Mouse (Mus musculus) thymus, adult 2 months (tissue): ENCODE data around the gene Abcc12.

Source experiments
- CTCF ChIP-seq: fragments of 200-500 bp; IDR thresholded peaks from 2 replicates; pipeline ENCODE4 v1.5.1; 2012; ENCODE audit warnings: mild to moderate bottlenecking, control low read depth, low read length, moderate library complexity, borderline replicate concordance; ENCODE audit not compliant: control insufficient read depth, poor library complexity, insufficient read depth; ENCODE audit errors: extremely low read depth
- POLR2A ChIP-seq: fragments of 200-500 bp; IDR thresholded peaks from 2 replicates; pipeline ENCODE4 v1.6.1; 2012; ENCODE audit warnings: mild to moderate bottlenecking, low read length, control low read depth, moderate library complexity; ENCODE audit not compliant: control insufficient read depth, poor library complexity, insufficient read depth; ENCODE audit errors: extremely low read depth

DNA sequence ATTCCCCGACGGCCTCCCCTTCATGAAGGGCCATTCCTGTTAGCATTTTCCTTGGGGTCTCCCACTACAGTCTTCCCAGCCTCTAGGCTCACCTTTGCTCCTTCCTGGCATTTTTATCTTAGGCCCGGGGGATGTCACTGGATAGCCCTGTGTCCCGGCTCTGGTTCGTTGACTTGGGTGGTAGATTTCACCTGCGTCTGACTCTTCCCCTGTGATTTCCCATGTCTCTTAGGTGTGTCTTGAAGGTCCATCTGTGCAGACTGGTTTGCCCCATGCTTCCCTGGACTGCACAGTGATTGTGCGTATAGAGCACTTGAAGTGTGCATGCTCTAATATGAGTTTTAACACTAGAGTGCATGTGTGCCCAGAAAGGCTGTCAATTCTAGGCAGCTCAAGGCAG is 44.4 kb upstream of the Abcc12 start:
- TF ChIP-seq CTCF = no peak
- TF ChIP-seq POLR2A = no peak
